12 mouse cellular contexts compared by ENCODE assay signal in the genomic region with DNA sequence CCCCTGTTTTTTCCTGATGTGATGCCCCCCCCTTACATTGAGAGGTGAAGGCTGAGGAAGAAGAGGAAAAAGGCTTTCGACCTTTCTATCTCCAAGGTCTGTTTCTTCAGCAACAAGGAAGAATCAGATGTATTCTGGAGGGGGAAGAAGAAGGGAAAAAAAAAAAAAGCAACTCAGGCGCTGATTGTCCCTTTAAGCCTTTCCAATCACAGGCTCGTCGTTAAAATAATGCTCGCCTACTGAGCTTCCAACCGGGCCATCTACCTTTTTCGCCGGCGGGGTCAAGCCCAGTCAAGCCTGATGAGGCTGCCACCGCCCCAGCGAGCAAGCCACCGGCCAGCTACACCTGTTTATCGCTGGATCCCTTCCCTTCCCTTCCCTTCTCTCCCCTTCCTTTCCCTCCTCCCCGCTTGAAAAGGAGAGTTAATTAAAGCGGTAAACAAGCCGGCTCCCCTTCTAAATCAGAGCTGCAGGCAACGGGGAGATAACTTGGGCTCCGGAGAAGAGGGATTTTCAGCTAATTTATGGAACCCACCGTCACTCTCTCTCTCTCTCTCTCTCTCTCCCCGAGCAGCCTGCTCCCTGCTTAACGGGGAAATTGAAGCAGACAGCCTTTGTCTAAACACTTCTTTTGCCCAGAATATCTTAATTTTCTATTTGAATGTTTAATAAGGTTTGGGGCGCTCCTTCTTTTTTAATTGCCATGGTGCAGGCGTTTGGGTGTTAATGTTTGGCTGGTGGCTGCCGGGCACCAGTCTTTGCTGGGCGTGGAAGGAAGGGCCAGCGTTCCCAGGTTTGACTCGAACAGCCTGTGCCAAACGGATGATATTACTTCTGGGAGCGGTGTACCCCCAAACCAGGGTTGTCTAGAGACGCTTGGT.
A peak's percentile ranks its signal among the peaks of the same experiment; 100 is the strongest.
DNase-seq lines count a peak whose midpoint lies in the region; ATAC-seq and TF ChIP-seq lines count a peak whose summit lies in the region.
"Had no signal": no experiment of that assay in that cellular context is flagged by ENCODE, and none has a peak within 500 bp of the region (broad histone marks: within the 10 kb centered on the region; RNA-seq: fewer than 3 reads in every experiment).

No protein-coding gene starts in this region.

- peaks cover 53% of the 10 kb centered on the region for H3K4me1 ChIP-seq in E14TG2a.4 (replicated peaks; ENCODE audit: low read depth, low read length)
- H3K4me1 ChIP-seq in forebrain, embryonic 13.5 days: peaks cover 41% of the 10 kb centered on the region
- H3K4me1 ChIP-seq in midbrain, embryonic 14.5 days (ENCODE audit: control insufficient read depth, insufficient read depth, low read length): peaks cover 4% of the 10 kb centered on the region; the same call in 1 of the 2 replicates

- peak overlapping the region; percentile 69 for H3K27ac ChIP-seq in forebrain, embryonic 13.5 days
- H3K27ac ChIP-seq in midbrain, embryonic 14.5 days (replicated peaks; ENCODE audit: low read depth, low read length): peak overlapping the region; percentile 67
- H3K27ac ChIP-seq: layer of hippocampus, adult 2 months; limb, embryonic 15.5 days had no signal

- under 1% methylated on average over 30 of the region's 30 CpGs for WGBS in forebrain, embryonic 13.5 days
- WGBS in midbrain, embryonic 14.5 days: under 1% methylated on average over 30 of the region's 30 CpGs

- peak; percentile 28 for ATAC-seq in forebrain, embryonic 13.5 days
- ATAC-seq in midbrain, embryonic 14.5 days (ENCODE audit: low FRiP score, low TSS enrichment): no peak

- TF ChIP-seq CTCF in E14TG2a.4 (conservative IDR thresholded peaks at IDR 0.05; ENCODE audit: low read length): no peak

- H3K4me2 ChIP-seq in forebrain, embryonic 13.5 days: peak overlapping the region; percentile 60
- peak overlapping the region; percentile 26 for H3K4me2 ChIP-seq in midbrain, embryonic 14.5 days (ENCODE audit: low read length)
- H3K4me2 ChIP-seq: limb, embryonic 15.5 days had no signal

- H3K4me3 ChIP-seq in E14TG2a.4 (replicated peaks; ENCODE audit: low read length): peak overlapping the region; percentile 60
- H3K4me3 ChIP-seq in forebrain, embryonic 13.5 days: peak overlapping the region; percentile 31
- H3K4me3 ChIP-seq in midbrain, embryonic 14.5 days (replicated peaks; ENCODE audit: low read depth, low read length): peak overlapping the region; percentile 4; the same call in 1 of the 2 replicates
- H3K4me3 ChIP-seq: layer of hippocampus, adult 2 months; limb, embryonic 15.5 days had no signal

- peak overlapping the region; percentile 60 for H3K9ac ChIP-seq in forebrain, embryonic 13.5 days
- H3K9ac ChIP-seq in midbrain, embryonic 14.5 days (replicated peaks; ENCODE audit: low read length): no peak overlapping the region
- H3K9ac ChIP-seq: limb, embryonic 15.5 days had no signal

- peak; percentile 29 for DNase-seq in ES-CJ7 (ENCODE audit: low read depth, low spot score)
- peak; percentile 61 for DNase-seq in midbrain, embryonic 14.5 days
- DNase-seq in thymus, postnatal 14 days: no peak
- no peak for DNase-seq in adrenal gland, postnatal 14 days
- DNase-seq in spleen, postnatal 4 days (ENCODE audit: low spot score in 2 of 2): no peak
- DNase-seq: adrenal gland, postnatal 25 days; cerebellum, adult 9-11 months; thymus, postnatal 4 days had no signal

- no peaks in the 10 kb centered on the region for H3K36me3 ChIP-seq in E14TG2a.4 (ENCODE audit: insufficient read depth, low read length)
- H3K36me3 ChIP-seq in forebrain, embryonic 13.5 days (ENCODE audit: poor library complexity, severe bottlenecking): no peaks in the 10 kb centered on the region
- H3K36me3 ChIP-seq in midbrain, embryonic 14.5 days (ENCODE audit: control insufficient read depth, insufficient read depth, low read length): no peaks in the 10 kb centered on the region
- H3K36me3 ChIP-seq: limb, embryonic 15.5 days had no signal

- H3K27me3 ChIP-seq in E14TG2a.4 (ENCODE audit: insufficient read depth, low read length): peaks cover 80% of the 10 kb centered on the region
- H3K27me3 ChIP-seq in forebrain, embryonic 13.5 days: peaks cover 85% of the 10 kb centered on the region
- peaks cover 94% of the 10 kb centered on the region for H3K27me3 ChIP-seq in midbrain, embryonic 14.5 days (ENCODE audit: control insufficient read depth, insufficient read depth, low read length)

- no peaks in the 10 kb centered on the region for H3K9me3 ChIP-seq in E14TG2a.4 (ENCODE audit: low read length)
- H3K9me3 ChIP-seq in forebrain, embryonic 13.5 days (replicated peaks): no peaks in the 10 kb centered on the region
- no peaks in the 10 kb centered on the region for H3K9me3 ChIP-seq in midbrain, embryonic 14.5 days (ENCODE audit: control insufficient read depth, low read length)
- H3K9me3 ChIP-seq: limb, embryonic 15.5 days had no signal

Comparison
In these comparisons a context has a peak if more than half of its experiments do, and no peak if none do; other contexts are left out.
1. H3K4me3 ChIP-seq: peak in every context shown above with its lines; median percentile 60 in E14TG2a.4; 31 in forebrain, embryonic 13.5 days; 4 in midbrain, embryonic 14.5 days.
2. DNase-seq: peak in ES-CJ7 (single experiment) and midbrain, embryonic 14.5 days (single experiment); none in thymus, postnatal 14 days (single experiment), adrenal gland, postnatal 14 days (single experiment) and spleen, postnatal 4 days (0 of 2).